8 mouse cellular contexts compared by ENCODE assay signal in the genomic region with DNA sequence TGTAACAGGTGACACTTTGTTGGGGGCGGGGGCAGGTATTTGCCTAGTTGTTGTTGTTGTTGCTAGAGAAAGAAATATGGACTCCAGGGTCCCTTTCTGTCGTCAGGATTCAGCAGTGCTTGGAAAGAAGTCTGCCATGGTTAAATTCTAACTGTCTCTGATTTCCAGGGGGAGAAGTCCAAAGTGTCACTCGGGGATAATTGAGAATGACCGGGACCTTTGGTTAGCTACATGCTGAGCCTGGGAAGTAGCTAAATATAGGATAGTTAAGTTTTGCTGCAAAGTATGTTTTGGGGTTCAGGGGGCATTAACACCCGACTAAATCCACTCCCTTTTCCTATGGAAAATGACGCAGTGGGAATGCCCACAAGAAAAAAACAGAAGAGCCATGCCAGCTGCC.
A peak's percentile ranks its signal among the peaks of the same experiment; 100 is the strongest.
DNase-seq lines count a peak whose midpoint lies in the region; ATAC-seq and TF ChIP-seq lines count a peak whose summit lies in the region.
"Had no signal": no experiment of that assay in that cellular context is flagged by ENCODE, and none has a peak within 500 bp of the region (broad histone marks: within the 10 kb centered on the region; RNA-seq: fewer than 3 reads in every experiment).

No protein-coding gene starts in this region.

- peak overlapping the region; percentile 32 for H3K4me3 ChIP-seq in cortical plate, adult 2 months (ENCODE audit: insufficient read depth, low read length)
- H3K4me3 ChIP-seq in embryonic facial prominence, embryonic 13.5 days = peak overlapping the region; percentile 48
- H3K4me3 ChIP-seq in kidney, adult 2 months (ENCODE audit: insufficient read depth, low read depth, low read length) = peak overlapping the region; percentile 80; the same call in 1 of the 2 replicates
- 0 out of 2 replicates have a peak overlapping the region, but pooled peaks have one; percentile 29 for H3K4me3 ChIP-seq in midbrain, embryonic 11.5 days (ENCODE audit: low read depth, low read length)

- no peak for ATAC-seq in embryonic facial prominence, embryonic 13.5 days (ENCODE audit: insufficient number of reproducible peaks, insufficient read depth, low FRiP score, low TSS enrichment, low read depth)
- 0 out of 2 replicates have a peak, but pooled peaks have one; percentile 3 for ATAC-seq in midbrain, embryonic 11.5 days (ENCODE audit: low FRiP score)

- no peaks in the 10 kb centered on the region for H3K27me3 ChIP-seq in embryonic facial prominence, embryonic 13.5 days
- no peaks in the 10 kb centered on the region for H3K27me3 ChIP-seq in kidney, adult 2 months (replicated peaks; ENCODE audit: control insufficient read depth, insufficient read depth, low read length)
- no peaks in the 10 kb centered on the region for H3K27me3 ChIP-seq in midbrain, embryonic 11.5 days (ENCODE audit: control insufficient read depth, insufficient read depth, low read length)

- no peaks in the 10 kb centered on the region for H3K4me1 ChIP-seq in cortical plate, adult 2 months (ENCODE audit: control insufficient read depth, insufficient read depth, low read length)
- H3K4me1 ChIP-seq in embryonic facial prominence, embryonic 13.5 days = peaks cover 35% of the 10 kb centered on the region
- peaks cover 3% of the 10 kb centered on the region; the same call in 1 of the 2 replicates for H3K4me1 ChIP-seq in kidney, adult 2 months (ENCODE audit: control insufficient read depth, insufficient read depth, low read length)
- H3K4me1 ChIP-seq in midbrain, embryonic 11.5 days (ENCODE audit: control insufficient read depth, insufficient read depth, low read length) = peaks cover 18% of the 10 kb centered on the region

- WGBS in embryonic facial prominence, embryonic 13.5 days = 29% methylated on average over 6 of the region's 6 CpGs
- whole genome bisulfite sequencing in kidney, adult 2 months = 35% methylated on average over 6 of the region's 6 CpGs
- 26% methylated on average over 6 of the region's 6 CpGs for WGBS in midbrain, embryonic 11.5 days

- peak; percentile 87 for DNase-seq in kidney, adult 2 months
- no peak for DNase-seq in midbrain, embryonic 11.5 days (ENCODE audit: low spot score, missing footprints)
- DNase-seq in urinary bladder, postnatal 14 days (ENCODE audit: low spot score) = no peak
- DNase-seq in spleen, adult 12 weeks (ENCODE audit: low spot score) = no peak
- no peak for DNase-seq in gastrocnemius, adult 8-10 months (ENCODE audit: low spot score in 2 of 2)

- TF ChIP-seq CTCF in cortical plate, adult 2 months (IDR thresholded peaks at IDR 0.05; ENCODE audit: extremely low read depth, insufficient read depth, low read length) = no peak
- TF ChIP-seq CTCF in kidney, adult 2 months (conservative IDR thresholded peaks at IDR 0.05; ENCODE audit: insufficient read depth, insufficient read length, low read depth, low read length) = no peak

- peak overlapping the region; percentile 91 for H3K4me2 ChIP-seq in embryonic facial prominence, embryonic 13.5 days
- H3K4me2 ChIP-seq in midbrain, embryonic 11.5 days = peak overlapping the region; percentile 58

- TF ChIP-seq POLR2A in cortical plate, adult 2 months (IDR thresholded peaks at IDR 0.05; ENCODE audit: extremely low read depth, insufficient read depth, low read length) = no peak
- TF ChIP-seq POLR2A in kidney, adult 2 months (IDR thresholded peaks at IDR 0.05; ENCODE audit: low read depth, low read length) = no peak

- H3K27ac ChIP-seq in cortical plate, adult 2 months (ENCODE audit: insufficient read depth, low read length) = no peak overlapping the region
- H3K27ac ChIP-seq in embryonic facial prominence, embryonic 13.5 days = peak overlapping the region; percentile 87; the same call in 1 of the 2 replicates
- peak overlapping the region; percentile 86 for H3K27ac ChIP-seq in kidney, adult 2 months (ENCODE audit: insufficient read depth, low read depth, low read length)
- H3K27ac ChIP-seq in midbrain, embryonic 11.5 days (ENCODE audit: low read depth, low read length) = no peak overlapping the region
- H3K27ac ChIP-seq: macrophage had no signal

- no peaks in the 10 kb centered on the region; the same call in 1 of the 2 replicates for H3K9me3 ChIP-seq in embryonic facial prominence, embryonic 13.5 days
- H3K9me3 ChIP-seq in midbrain, embryonic 11.5 days (ENCODE audit: control insufficient read depth, low read length) = no peaks in the 10 kb centered on the region

- peaks cover 20% of the 10 kb centered on the region for H3K36me3 ChIP-seq in embryonic facial prominence, embryonic 13.5 days
- peaks cover 2% of the 10 kb centered on the region; the same call in 1 of the 2 replicates for H3K36me3 ChIP-seq in kidney, adult 2 months (ENCODE audit: control insufficient read depth, insufficient read depth, low read length)
- H3K36me3 ChIP-seq in midbrain, embryonic 11.5 days (ENCODE audit: control insufficient read depth, insufficient read depth, low read length) = peaks cover 2% of the 10 kb centered on the region; the same call in 1 of the 2 replicates

- H3K9ac ChIP-seq in embryonic facial prominence, embryonic 13.5 days = no peak overlapping the region
- no peak overlapping the region for H3K9ac ChIP-seq in midbrain, embryonic 11.5 days (ENCODE audit: low read length)

Comparison
In these comparisons a context has a peak if more than half of its experiments do, and no peak if none do; other contexts are left out.
1. H3K27ac ChIP-seq: peak in embryonic facial prominence, embryonic 13.5 days (single experiment) and kidney, adult 2 months (single experiment); none in cortical plate, adult 2 months (single experiment) and midbrain, embryonic 11.5 days (single experiment).
2. H3K4me3 ChIP-seq: peak in every context shown above with its lines; median percentile 80 in kidney, adult 2 months; 48 in embryonic facial prominence, embryonic 13.5 days; 32 in cortical plate, adult 2 months; 29 in midbrain, embryonic 11.5 days.